Mouse (Mus musculus): ENCODE measurements around the gene Efr3b. TPM values are rescaled to one million over a fixed set of nuclear protein-coding genes. Genes with fewer than 3 reads are reported as not detected.
A peak's percentile ranks its signal among the peaks of the same experiment; 100 is the strongest.

Gene Efr3b
- total and polyA plus RNA-seq, 3 experiments: 1.9 to 9.9 (median 3.1) TPM

GRCm38 (mm10) chr12:4037511-4037910 is 1.2 kb downstream of the Efr3b start:
- DNase-seq: no peak

- DNase-seq: no peak
Observed at GRCm38 (mm10) chr12:4036157-4036556, 2.6 kb downstream of the Efr3b start.

- DNase-seq: no peak
Observed at GRCm38 (mm10) chr12:4029064-4029463, 9.7 kb downstream of the Efr3b start.

GRCm38 (mm10) chr12:4028516-4028915 is 10.2 kb downstream of the Efr3b start:
- DNase-seq: peak; percentile 55

GRCm38 (mm10) chr12:4024356-4024755 is 14.4 kb downstream of the Efr3b start:
- no peak for DNase-seq

GRCm38 (mm10) chr12:4023501-4023900 is 15.2 kb downstream of the Efr3b start:
- no peak for DNase-seq

- DNase-seq: peak; percentile 31
Observed at GRCm38 (mm10) chr12:4022845-4023244, 15.9 kb downstream of the Efr3b start.

- DNase-seq: no peak
Observed at GRCm38 (mm10) chr12:4020505-4020904, 18.2 kb downstream of the Efr3b start.

- DNase-seq: no peak
Observed at GRCm38 (mm10) chr12:4016321-4016720, 22.4 kb downstream of the Efr3b start.

- DNase-seq: no peak
Observed at GRCm38 (mm10) chr12:4015741-4016140, 23.0 kb downstream of the Efr3b start.

- no peak for DNase-seq
Observed at GRCm38 (mm10) chr12:4015255-4015654, 23.5 kb downstream of the Efr3b start.

- no peak for DNase-seq
Observed at GRCm38 (mm10) chr12:4011715-4012114, 27.0 kb downstream of the Efr3b start.

GRCm38 (mm10) chr12:4011301-4011700 is 27.4 kb downstream of the Efr3b start:
- DNase-seq: no peak

- DNase-seq: no peak
Observed at GRCm38 (mm10) chr12:4008731-4009130, 30.0 kb downstream of the Efr3b start.

- no peak for DNase-seq
Observed at GRCm38 (mm10) chr12:4007766-4008165, 30.9 kb downstream of the Efr3b start.

GRCm38 (mm10) chr12:4007181-4007580 is 31.5 kb downstream of the Efr3b start:
- DNase-seq: peak; percentile 72

GRCm38 (mm10) chr12:4006079-4006478 is 32.6 kb downstream of the Efr3b start:
- DNase-seq: no peak

- peak; percentile 21 for DNase-seq
Observed at GRCm38 (mm10) chr12:4004648-4005047, 34.1 kb downstream of the Efr3b start.

GRCm38 (mm10) chr12:4000406-4000805 is 38.3 kb downstream of the Efr3b start:
- no peak for DNase-seq

- no peak for DNase-seq
Observed at GRCm38 (mm10) chr12:3996749-3997148, 42.0 kb downstream of the Efr3b start.

GRCm38 (mm10) chr12:3991047-3991446 is 47.7 kb downstream of the Efr3b start:
- DNase-seq: no peak

GRCm38 (mm10) chr12:3989943-3990342 is 48.8 kb downstream of the Efr3b start:
- no peak for DNase-seq

- DNase-seq: no peak
Observed at GRCm38 (mm10) chr12:3984446-3984845, 54.3 kb downstream of the Efr3b start.

- peak; percentile 61 for DNase-seq
Observed at GRCm38 (mm10) chr12:3983736-3984135, 55.0 kb downstream of the Efr3b start.

GRCm38 (mm10) chr12:3982257-3982656 is 56.5 kb downstream of the Efr3b start:
- DNase-seq: peak; percentile 73

Data from adrenal gland, adult 2 months (tissue).